Mouse (Mus musculus): ENCODE data around the gene Wdr20. TPM values are rescaled to one million over a fixed set of nuclear protein-coding genes. Genes with fewer than 3 reads are reported as not detected.
"Not testable (repeated sequence)": the region's sequence is repeated elsewhere in the genome, so short reads cannot be mapped to it uniquely, and the experiment has no call there.

Wdr20 gene
- polyA plus RNA-seq, 1 experiment from 2014 or later, result 22.2 TPM

GRCm38 (mm10) chr12:110703682-110704081 is 34.1 kb upstream of the Wdr20 start:
- Histone ChIP-seq H3K9ac (replicated peaks; ENCODE audit: low read length) (no peak overlapping the region), H3K27ac (replicated peaks; ENCODE audit: low read depth, low read length) (no peak overlapping the region), H3K4me2 (ENCODE audit: low read depth, low read length) (no peak overlapping the region), H3K9me3 (replicated peaks; ENCODE audit: control insufficient read depth, low read length) (no peaks in the 10 kb centered on the region), H3K4me3 (ENCODE audit: low read depth, low read length) (no peak overlapping the region), H3K27me3 (ENCODE audit: control insufficient read depth, insufficient read depth, low read length) (no peaks in the 10 kb centered on the region), H3K36me3 (replicated peaks; ENCODE audit: control insufficient read depth, insufficient read depth, low read depth, low read length) (no peaks in the 10 kb centered on the region), H3K4me1 (ENCODE audit: control insufficient read depth, insufficient read depth, low read length) (no peaks in the 10 kb centered on the region)
- ATAC-seq (replicated peaks; ENCODE audit: insufficient number of reproducible peaks, low FRiP score, low TSS enrichment, low read depth) (no peak), DNase-seq (ENCODE audit: low spot score) (no peak)
- WGBS, result 71% methylated on average over 7 of the region's 7 CpGs

- not testable (repeated sequence) for H3K9me3 ChIP-seq (replicated peaks; ENCODE audit: control insufficient read depth, low read length); H3K4me1 ChIP-seq (ENCODE audit: control insufficient read depth, insufficient read depth, low read length); H3K27me3 ChIP-seq (ENCODE audit: control insufficient read depth, insufficient read depth, low read length); H3K27ac ChIP-seq (replicated peaks; ENCODE audit: low read depth, low read length); ATAC-seq (replicated peaks; ENCODE audit: insufficient number of reproducible peaks, low FRiP score, low TSS enrichment, low read depth); H3K4me3 ChIP-seq (ENCODE audit: low read depth, low read length); H3K4me2 ChIP-seq (ENCODE audit: low read depth, low read length); H3K9ac ChIP-seq (replicated peaks; ENCODE audit: low read length); H3K36me3 ChIP-seq (replicated peaks; ENCODE audit: control insufficient read depth, insufficient read depth, low read depth, low read length); DNase-seq (ENCODE audit: low spot score)
- 87% methylated on average over 4 of the region's 4 CpGs for WGBS
Observed at GRCm38 (mm10) chr12:110705419-110705818, 32.3 kb upstream of the Wdr20 start.

GRCm38 (mm10) chr12:110706337-110707231 is 31.2 kb upstream of the Wdr20 start:
- peak overlapping the region; percentile 45 for H3K4me2 ChIP-seq (ENCODE audit: low read depth, low read length)
- WGBS, result under 1% methylated on average over 27 of the region's 27 CpGs
- H3K9ac ChIP-seq (replicated peaks; ENCODE audit: low read length), result 0 out of 2 replicates have a peak overlapping the region, but pooled peaks have one; percentile 0
- no peaks in the 10 kb centered on the region for H3K27me3 ChIP-seq (ENCODE audit: control insufficient read depth, insufficient read depth, low read length)
- H3K27ac ChIP-seq (replicated peaks; ENCODE audit: low read depth, low read length), result no peak overlapping the region
- H3K36me3 ChIP-seq (replicated peaks; ENCODE audit: control insufficient read depth, insufficient read depth, low read depth, low read length), result no peaks in the 10 kb centered on the region
- H3K4me1 ChIP-seq (ENCODE audit: control insufficient read depth, insufficient read depth, low read length), result no peaks in the 10 kb centered on the region
- peak; percentile 64 for ATAC-seq (replicated peaks; ENCODE audit: insufficient number of reproducible peaks, low FRiP score, low TSS enrichment, low read depth)
- H3K9me3 ChIP-seq (replicated peaks; ENCODE audit: control insufficient read depth, low read length), result no peaks in the 10 kb centered on the region
- peak; percentile 77 for DNase-seq (ENCODE audit: low spot score)
- H3K4me3 ChIP-seq (ENCODE audit: low read depth, low read length), result peak overlapping the region; percentile 4

GRCm38 (mm10) chr12:110707451-110707850 is 30.3 kb upstream of the Wdr20 start:
- no peaks in the 10 kb centered on the region for H3K9me3 ChIP-seq (replicated peaks; ENCODE audit: control insufficient read depth, low read length)
- H3K36me3 ChIP-seq (replicated peaks; ENCODE audit: control insufficient read depth, insufficient read depth, low read depth, low read length), result no peaks in the 10 kb centered on the region
- no peak for ATAC-seq (replicated peaks; ENCODE audit: insufficient number of reproducible peaks, low FRiP score, low TSS enrichment, low read depth)
- no peak for DNase-seq (ENCODE audit: low spot score)
- H3K4me2 ChIP-seq (ENCODE audit: low read depth, low read length), result no peak overlapping the region
- H3K4me1 ChIP-seq (ENCODE audit: control insufficient read depth, insufficient read depth, low read length), result no peaks in the 10 kb centered on the region
- no peaks in the 10 kb centered on the region for H3K27me3 ChIP-seq (ENCODE audit: control insufficient read depth, insufficient read depth, low read length)
- no peak overlapping the region for H3K27ac ChIP-seq (replicated peaks; ENCODE audit: low read depth, low read length)
- WGBS, result 86% methylated on average over 7 of the region's 7 CpGs
- no peak overlapping the region for H3K9ac ChIP-seq (replicated peaks; ENCODE audit: low read length)
- H3K4me3 ChIP-seq (ENCODE audit: low read depth, low read length), result no peak overlapping the region

- Histone ChIP-seq H3K9me3 (replicated peaks; ENCODE audit: control insufficient read depth, low read length) (no peaks in the 10 kb centered on the region), H3K4me3 (ENCODE audit: low read depth, low read length) (no peak overlapping the region), H3K27ac (replicated peaks; ENCODE audit: low read depth, low read length) (no peak overlapping the region), H3K9ac (replicated peaks; ENCODE audit: low read length) (no peak overlapping the region), H3K36me3 (replicated peaks; ENCODE audit: control insufficient read depth, insufficient read depth, low read depth, low read length) (no peaks in the 10 kb centered on the region), H3K4me1 (ENCODE audit: control insufficient read depth, insufficient read depth, low read length) (no peaks in the 10 kb centered on the region), H3K4me2 (ENCODE audit: low read depth, low read length) (no peak overlapping the region), H3K27me3 (ENCODE audit: control insufficient read depth, insufficient read depth, low read length) (no peaks in the 10 kb centered on the region)
- no peak for DNase-seq (ENCODE audit: low spot score)
- no peak for ATAC-seq (replicated peaks; ENCODE audit: insufficient number of reproducible peaks, low FRiP score, low TSS enrichment, low read depth)
- 65% methylated on average over 5 of the region's 5 CpGs for WGBS
Observed at GRCm38 (mm10) chr12:110711270-110711669, 26.5 kb upstream of the Wdr20 start.

GRCm38 (mm10) chr12:110713784-110714183 is 24.0 kb upstream of the Wdr20 start:
- Histone ChIP-seq H3K9me3 (replicated peaks; ENCODE audit: control insufficient read depth, low read length) (no peaks in the 10 kb centered on the region), H3K27me3 (ENCODE audit: control insufficient read depth, insufficient read depth, low read length) (no peaks in the 10 kb centered on the region), H3K4me2 (ENCODE audit: low read depth, low read length) (no peak overlapping the region), H3K27ac (replicated peaks; ENCODE audit: low read depth, low read length) (no peak overlapping the region), H3K36me3 (replicated peaks; ENCODE audit: control insufficient read depth, insufficient read depth, low read depth, low read length) (no peaks in the 10 kb centered on the region), H3K4me1 (ENCODE audit: control insufficient read depth, insufficient read depth, low read length) (no peaks in the 10 kb centered on the region), H3K4me3 (ENCODE audit: low read depth, low read length) (no peak overlapping the region), H3K9ac (replicated peaks; ENCODE audit: low read length) (no peak overlapping the region)
- WGBS, result 93% methylated on average over 6 of the region's 6 CpGs
- DNase-seq (ENCODE audit: low spot score) (no peak), ATAC-seq (replicated peaks; ENCODE audit: insufficient number of reproducible peaks, low FRiP score, low TSS enrichment, low read depth) (no peak)

GRCm38 (mm10) chr12:110714215-110714614 is 23.5 kb upstream of the Wdr20 start:
- Histone ChIP-seq H3K36me3 (replicated peaks; ENCODE audit: control insufficient read depth, insufficient read depth, low read depth, low read length) (no peaks in the 10 kb centered on the region), H3K27me3 (ENCODE audit: control insufficient read depth, insufficient read depth, low read length) (no peaks in the 10 kb centered on the region), H3K4me3 (ENCODE audit: low read depth, low read length) (no peak overlapping the region), H3K9ac (replicated peaks; ENCODE audit: low read length) (no peak overlapping the region), H3K4me1 (ENCODE audit: control insufficient read depth, insufficient read depth, low read length) (no peaks in the 10 kb centered on the region), H3K27ac (replicated peaks; ENCODE audit: low read depth, low read length) (no peak overlapping the region), H3K4me2 (ENCODE audit: low read depth, low read length) (no peak overlapping the region), H3K9me3 (replicated peaks; ENCODE audit: control insufficient read depth, low read length) (no peaks in the 10 kb centered on the region)
- ATAC-seq (replicated peaks; ENCODE audit: insufficient number of reproducible peaks, low FRiP score, low TSS enrichment, low read depth) (no peak), DNase-seq (ENCODE audit: low spot score) (no peak)
- 94% methylated on average over 6 of the region's 6 CpGs for WGBS

GRCm38 (mm10) chr12:110716004-110716403 is 21.7 kb upstream of the Wdr20 start:
- Histone ChIP-seq H3K9ac (replicated peaks; ENCODE audit: low read length) (no peak overlapping the region), H3K9me3 (replicated peaks; ENCODE audit: control insufficient read depth, low read length) (no peaks in the 10 kb centered on the region), H3K4me3 (ENCODE audit: low read depth, low read length) (no peak overlapping the region), H3K27ac (replicated peaks; ENCODE audit: low read depth, low read length) (no peak overlapping the region), H3K27me3 (ENCODE audit: control insufficient read depth, insufficient read depth, low read length) (no peaks in the 10 kb centered on the region), H3K36me3 (replicated peaks; ENCODE audit: control insufficient read depth, insufficient read depth, low read depth, low read length) (no peaks in the 10 kb centered on the region), H3K4me1 (ENCODE audit: control insufficient read depth, insufficient read depth, low read length) (no peaks in the 10 kb centered on the region), H3K4me2 (ENCODE audit: low read depth, low read length) (no peak overlapping the region)
- 10% methylated on average over 5 of the region's 5 CpGs for WGBS
- no peak for DNase-seq (ENCODE audit: low spot score)
- no peak for ATAC-seq (replicated peaks; ENCODE audit: insufficient number of reproducible peaks, low FRiP score, low TSS enrichment, low read depth)
